Mouse (Mus musculus) right cerebral cortex, postnatal 25 days (tissue): ENCODE data around the gene Wasf3.

Experiments used
- DNase-seq: peaks from one replicate; pipeline ENCODE4 v3.0.0; 2022

Wasf3 gene

GRCm38 (mm10) chr5:146402311-146402710 is 17.5 kb downstream of the Wasf3 start:
- DNase-seq, result no peak

- DNase-seq, result no peak
Measured at GRCm38 (mm10) chr5:146403923-146404322, 19.1 kb downstream of the Wasf3 start.

GRCm38 (mm10) chr5:146406133-146406532 is 21.3 kb downstream of the Wasf3 start:
- DNase-seq, result no peak

GRCm38 (mm10) chr5:146407791-146408190 is 23.0 kb downstream of the Wasf3 start:
- DNase-seq, result no peak

GRCm38 (mm10) chr5:146408604-146409003 is 23.8 kb downstream of the Wasf3 start:
- DNase-seq, result no peak

GRCm38 (mm10) chr5:146410821-146411220 is 26.0 kb downstream of the Wasf3 start:
- DNase-seq, result no peak

GRCm38 (mm10) chr5:146412743-146413430 is 28.1 kb downstream of the Wasf3 start:
- no peak for DNase-seq

GRCm38 (mm10) chr5:146414611-146415010 is 29.8 kb downstream of the Wasf3 start:
- DNase-seq, result no peak

GRCm38 (mm10) chr5:146415218-146415617 is 30.4 kb downstream of the Wasf3 start:
- no peak for DNase-seq

- no peak for DNase-seq
Measured at GRCm38 (mm10) chr5:146416331-146417110, 31.7 kb downstream of the Wasf3 start.

- DNase-seq, result peak; percentile 15
Measured at GRCm38 (mm10) chr5:146418092-146418491, 33.3 kb downstream of the Wasf3 start.

- no peak for DNase-seq
Measured at GRCm38 (mm10) chr5:146420081-146420480, 35.3 kb downstream of the Wasf3 start.

GRCm38 (mm10) chr5:146424711-146425326 is 40.0 kb downstream of the Wasf3 start:
- DNase-seq, result no peak

GRCm38 (mm10) chr5:146425656-146426055 is 40.9 kb downstream of the Wasf3 start:
- no peak for DNase-seq

- DNase-seq, result no peak
Measured at GRCm38 (mm10) chr5:146428109-146428508, 43.3 kb downstream of the Wasf3 start.

- no peak for DNase-seq
Measured at GRCm38 (mm10) chr5:146431821-146432220, 47.0 kb downstream of the Wasf3 start.

- DNase-seq, result no peak
Measured at GRCm38 (mm10) chr5:146432476-146432875, 47.7 kb downstream of the Wasf3 start.

GRCm38 (mm10) chr5:146435316-146435715 is 50.5 kb downstream of the Wasf3 start:
- no peak for DNase-seq

- DNase-seq, result no peak
Measured at GRCm38 (mm10) chr5:146436796-146437195, 52.0 kb downstream of the Wasf3 start.

GRCm38 (mm10) chr5:146439152-146439781 is 54.5 kb downstream of the Wasf3 start:
- no peak for DNase-seq

GRCm38 (mm10) chr5:146440273-146440672 is 55.5 kb downstream of the Wasf3 start:
- DNase-seq, result no peak

GRCm38 (mm10) chr5:146442767-146443166 is 58.0 kb downstream of the Wasf3 start:
- no peak for DNase-seq

GRCm38 (mm10) chr5:146446633-146447032 is 61.8 kb downstream of the Wasf3 start:
- DNase-seq, result no peak
